ENCODE assay signal across 8 mouse cellular contexts in the genomic region with DNA sequence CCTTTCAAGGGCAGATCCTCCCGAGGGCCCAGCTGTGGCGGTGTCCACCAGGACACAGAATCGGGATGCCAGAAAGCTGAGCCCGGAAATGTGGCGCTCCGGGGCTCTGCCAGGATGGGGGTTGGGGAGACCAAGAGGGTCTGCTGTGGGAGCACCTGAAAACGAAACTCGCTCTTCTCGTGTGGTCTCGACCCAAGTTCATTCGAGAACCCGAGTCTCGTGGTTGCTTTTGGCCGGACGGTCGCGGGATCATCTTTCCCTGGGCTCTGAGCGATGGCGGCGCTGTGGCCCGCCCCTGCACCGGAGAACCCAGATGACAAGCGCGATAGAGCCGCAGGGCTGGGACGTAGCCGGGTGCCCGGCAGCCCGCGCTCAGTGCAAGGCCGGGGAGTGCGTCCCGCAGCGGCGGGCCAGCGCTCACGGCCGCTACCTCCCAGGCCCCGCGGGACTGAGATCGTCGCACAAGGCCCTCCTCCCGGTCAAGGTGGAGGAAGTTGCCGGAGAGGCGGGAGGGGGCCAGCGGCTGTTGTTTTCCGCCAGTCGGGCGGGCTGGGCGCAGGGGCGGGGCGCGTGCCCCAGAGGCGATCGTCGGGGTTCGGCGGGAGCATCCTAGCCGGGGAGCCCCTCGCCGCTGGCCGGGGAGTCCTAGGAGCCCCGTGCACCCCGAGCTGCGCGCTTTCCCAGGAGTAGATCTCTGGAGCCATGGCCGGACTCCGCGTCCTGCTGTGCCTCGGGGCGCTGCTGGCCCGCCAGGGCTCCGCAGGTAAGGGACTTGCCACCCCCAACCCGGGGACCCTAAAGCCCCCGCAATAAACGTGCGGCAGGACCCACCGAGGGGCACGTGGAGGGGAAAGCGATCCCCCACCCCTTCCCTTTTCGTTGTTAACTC. TPM values are rescaled to one million over a fixed set of nuclear protein-coding genes. Genes with fewer than 3 reads are reported as not detected.
DNase-seq lines count a peak whose midpoint lies in the region; ATAC-seq and TF ChIP-seq lines count a peak whose summit lies in the region.

A gene (plus strand): TSS at position 343 of the 889 bp plus-strand sequence.

- TF ChIP-seq POLR2A in limb, embryonic 14.5 days (IDR thresholded peaks at IDR 0.05; ENCODE audit: borderline replicate concordance, extremely low read depth, insufficient read depth, insufficient read length) = 0 out of 2 replicates have a peak, but pooled peaks have one; percentile 48

- peaks cover 30% of the 10 kb centered on the region for H3K4me1 ChIP-seq in embryonic facial prominence, embryonic 10.5 days
- H3K4me1 ChIP-seq in limb, embryonic 14.5 days (ENCODE audit: control insufficient read depth, insufficient read depth, low read length) = peaks cover 7% of the 10 kb centered on the region
- H3K4me1 ChIP-seq in midbrain, embryonic 14.5 days (ENCODE audit: control insufficient read depth, insufficient read depth, low read length) = peaks cover 16% of the 10 kb centered on the region; the same call in 1 of the 2 replicates

- WGBS in embryonic facial prominence, embryonic 10.5 days = under 1% methylated on average over 81 of the region's 81 CpGs
- WGBS in limb, embryonic 14.5 days = under 1% methylated on average over 66 of the region's 81 CpGs
- WGBS in midbrain, embryonic 14.5 days = under 1% methylated on average over 81 of the region's 81 CpGs

- peak within 1 kb of the TSS; percentile 77 for H3K9ac ChIP-seq in limb, embryonic 14.5 days (ENCODE audit: low read depth, low read length, severe bottlenecking)
- H3K9ac ChIP-seq in midbrain, embryonic 14.5 days (replicated peaks; ENCODE audit: low read length) = peak within 1 kb of the TSS; percentile 65

- H3K9me3 ChIP-seq in embryonic facial prominence, embryonic 10.5 days = no peaks in the 10 kb centered on the region
- no peaks in the 10 kb centered on the region for H3K9me3 ChIP-seq in limb, embryonic 14.5 days (ENCODE audit: control insufficient read depth, low read length)
- H3K9me3 ChIP-seq in midbrain, embryonic 14.5 days (ENCODE audit: control insufficient read depth, low read length) = no peaks in the 10 kb centered on the region

- peak; percentile 43 for DNase-seq in layer of hippocampus, adult 11-12 months (ENCODE audit: low spot score)
- DNase-seq in layer of hippocampus, adult 9-10 months (ENCODE audit: low spot score) = no peak
- peak; percentile 78 for DNase-seq in embryonic facial prominence, embryonic 10.5 days (ENCODE audit: low spot score)
- peak; percentile 80 to 86 for DNase-seq in heart, adult 18-20 months
- DNase-seq in kidney, adult 11 months = peak; percentile 67
- DNase-seq in limb, embryonic 14.5 days (ENCODE audit: low spot score) = peak; percentile 35
- peak; percentile 76 for DNase-seq in midbrain, embryonic 14.5 days
- peak; percentile 43 to 61 for DNase-seq in spleen, adult 18-20 months

- H3K4me3 ChIP-seq in embryonic facial prominence, embryonic 10.5 days = peak within 1 kb of the TSS; percentile 84
- H3K4me3 ChIP-seq in limb, embryonic 14.5 days (replicated peaks; ENCODE audit: low read length) = peak within 1 kb of the TSS; percentile 71
- H3K4me3 ChIP-seq in midbrain, embryonic 14.5 days (replicated peaks; ENCODE audit: low read depth, low read length) = peak within 1 kb of the TSS; percentile 65

- H3K4me2 ChIP-seq in limb, embryonic 14.5 days (replicated peaks; ENCODE audit: low read depth, low read length, severe bottlenecking) = peak within 1 kb of the TSS; percentile 97
- peak within 1 kb of the TSS; percentile 99 for H3K4me2 ChIP-seq in midbrain, embryonic 14.5 days (ENCODE audit: low read length)

- peak within 1 kb of the TSS; percentile 87 for H3K27ac ChIP-seq in embryonic facial prominence, embryonic 10.5 days (replicated peaks)
- peak within 1 kb of the TSS; percentile 48; the same call in 1 of the 2 replicates for H3K27ac ChIP-seq in limb, embryonic 14.5 days (replicated peaks; ENCODE audit: low read depth, low read length)
- H3K27ac ChIP-seq in midbrain, embryonic 14.5 days (replicated peaks; ENCODE audit: low read depth, low read length) = no peak within 1 kb of the TSS

- peak; percentile 71 for ATAC-seq in limb, embryonic 14.5 days (ENCODE audit: low FRiP score, low read depth)
- ATAC-seq in midbrain, embryonic 14.5 days (ENCODE audit: low FRiP score, low TSS enrichment) = peak; percentile 40; the same call in 1 of the 2 replicates

- no peaks in the 10 kb centered on the region for H3K36me3 ChIP-seq in embryonic facial prominence, embryonic 10.5 days (replicated peaks)
- H3K36me3 ChIP-seq in limb, embryonic 14.5 days (ENCODE audit: control insufficient read depth, insufficient read depth, low read length) = no peaks in the 10 kb centered on the region
- H3K36me3 ChIP-seq in midbrain, embryonic 14.5 days (ENCODE audit: control insufficient read depth, insufficient read depth, low read length) = no peaks in the 10 kb centered on the region

- H3K27me3 ChIP-seq in embryonic facial prominence, embryonic 10.5 days (replicated peaks; ENCODE audit: low read depth, poor library complexity, severe bottlenecking) = peaks cover 78% of the 10 kb centered on the region
- H3K27me3 ChIP-seq in limb, embryonic 14.5 days (ENCODE audit: control insufficient read depth, insufficient read depth, low read length) = no peaks in the 10 kb centered on the region
- peaks cover 11% of the 10 kb centered on the region for H3K27me3 ChIP-seq in midbrain, embryonic 14.5 days (ENCODE audit: control insufficient read depth, insufficient read depth, low read length)

RNA-seq across cellular contexts. Expression of the gene that starts here (rescaled TPM):
- 3.4 and 4.0 TPM in 2 replicates for polyA plus RNA-seq in embryonic facial prominence, embryonic 10.5 days (2016; fragmentation: Nextera tagmentation; extraction: Ambion mirVana)
- 1 to 10 TPM; 7.2 to 7.7 TPM for total RNA-seq in heart, adult 18-20 months (2021)
- 10.3 and 14.0 TPM in 2 replicates for polyA plus RNA-seq in limb, embryonic 14.5 days (2012; rRNA removed)
- 4.5 and 6.8 TPM in 2 replicates for polyA plus RNA-seq in limb, embryonic 14.5 days (2014; fragmentation: Nextera tagmentation; extraction: Ambion mirVana)
- polyA plus RNA-seq in midbrain, embryonic 14.5 days (2014; fragmentation: Nextera tagmentation; extraction: Ambion mirVana) = 0.24 and 1.3 TPM in 2 replicates
